Mouse (Mus musculus) hindbrain, embryonic 16.5 days (tissue): Measurements from ENCODE around the gene Otog. TPM values are rescaled to one million over a fixed set of nuclear protein-coding genes. Genes with fewer than 3 reads are reported as not detected.

Experiments
- ATAC-seq: fragments of 200-750 bp; cut with Nextera tagmentation; 2 replicates; pipeline ENCODE4 v1.8.0; 2017; ENCODE audit warnings: moderate TSS enrichment, moderate library complexity
- H3K27ac ChIP-seq: fragments of 300-500 bp; sonication (generic); 2 replicates; pipeline ENCODE4 v1.5.1; 2014; ENCODE audit warnings: low read depth, mild to moderate bottlenecking, control low read depth, low read length, moderate library complexity
- H3K27me3 ChIP-seq: fragments of 300-500 bp; sonication (generic); replicated peaks from 2 replicates; pipeline ENCODE4 v1.6.1; 2014; ENCODE audit warnings: low read length; ENCODE audit not compliant: control insufficient read depth, insufficient read depth
- H3K36me3 ChIP-seq: fragments of 300-500 bp; sonication (generic); 2 replicates; pipeline ENCODE4 v1.6.1; 2014; ENCODE audit warnings: mild to moderate bottlenecking, low read length, moderate library complexity, mixed read lengths; ENCODE audit not compliant: control insufficient read depth, insufficient read depth
- H3K4me1 ChIP-seq: fragments of 300-500 bp; sonication (generic); 2 replicates; pipeline ENCODE4 v1.6.1; 2014; ENCODE audit warnings: low read depth, low read length; ENCODE audit not compliant: control insufficient read depth, insufficient read depth
- H3K4me2 ChIP-seq: fragments of 300-500 bp; sonication (generic); 2 replicates; pipeline ENCODE4 v1.6.1; 2014; ENCODE audit warnings: mild to moderate bottlenecking, low read length, control low read depth, moderate library complexity
- H3K4me3 ChIP-seq: fragments of 300-500 bp; sonication (generic); 2 replicates; pipeline ENCODE4 v1.5.1; 2014; ENCODE audit warnings: mild to moderate bottlenecking, low read length, control low read depth, moderate library complexity
- H3K9ac ChIP-seq: fragments of 300-500 bp; sonication (generic); 2 replicates; pipeline ENCODE4 v1.6.1; 2014; ENCODE audit warnings: low read depth, mild to moderate bottlenecking, control low read depth, low read length, moderate library complexity
- H3K9me3 ChIP-seq: fragments of 300-500 bp; sonication (generic); 2 replicates; pipeline ENCODE4 v1.6.1; 2014; ENCODE audit warnings: mild to moderate bottlenecking, low read length, moderate library complexity; ENCODE audit not compliant: control insufficient read depth
- WGBS: fragments of 180-500 bp; shearing (Covaris S2); extraction: QIAGEN DNeasy Blood & Tissue Kit; methylation state at CpG from one replicate; pipeline ENCODE4 v1.1.7; 2014; 5-methylcytosine and 5-hydroxymethylcytosine counted together
- polyA plus RNA-seq: library from polyadenylated mRNA; unstranded; fragments of >200 nt; fragmentation: Nextera tagmentation; extraction: Ambion mirVana; gene quantifications from 2 replicates; pipeline ENCODE4 v1.2.1, GENCODE M21; 2015

Gene Otog
- 0.03 and 0.06 TPM in 2 replicates for polyA plus RNA-seq

DNA sequence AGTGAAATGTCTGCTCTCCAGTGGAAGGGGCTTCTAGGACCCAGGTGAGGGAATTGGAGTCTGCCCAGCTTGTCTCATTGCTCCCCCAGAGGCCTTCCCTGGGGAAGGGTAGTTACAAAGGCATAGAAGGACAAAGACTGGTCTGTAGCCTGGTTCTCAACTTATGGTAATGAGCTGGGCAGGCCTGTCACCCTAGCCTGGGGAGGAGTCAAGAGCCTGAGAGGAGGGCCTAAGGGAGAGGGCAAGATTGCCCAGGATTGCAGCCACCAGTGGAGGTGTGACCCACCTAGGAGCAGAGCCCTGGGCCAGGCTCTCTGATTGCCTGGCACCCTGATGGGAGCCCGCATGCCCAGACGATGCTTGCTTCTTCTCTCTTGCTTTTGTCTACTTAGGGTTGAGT, at the start of gene Otog:
Otog (plus strand) TSS at position 292 of the 400 bp plus-strand sequence.
- Histone ChIP-seq H3K27me3 (no peaks in the 10 kb centered on the region), H3K27ac (no peak within 1 kb of the TSS), H3K36me3 (no peaks in the 10 kb centered on the region), H3K4me1 (peaks cover 8% of the 10 kb centered on the region; the same call in 1 of the 2 replicates), H3K9ac (no peak within 1 kb of the TSS), H3K9me3 (no peaks in the 10 kb centered on the region), H3K4me3 (no peak within 1 kb of the TSS), H3K4me2 (no peak within 1 kb of the TSS)
- ATAC-seq = peak; percentile 17; the same call in 1 of the 2 replicates
- WGBS = 27% methylated on average over 2 of the region's 2 CpGs

GRCm38 (mm10) chr7:46195356-46195755, 45.4 kb upstream of the Otog start:
- Histone ChIP-seq H3K9me3 (no peaks in the 10 kb centered on the region), H3K9ac (no peak overlapping the region), H3K27me3 (no peaks in the 10 kb centered on the region), H3K4me3 (no peak overlapping the region), H3K4me1 (no peaks in the 10 kb centered on the region), H3K27ac (no peak overlapping the region), H3K4me2 (no peak overlapping the region), H3K36me3 (no peaks in the 10 kb centered on the region)
- no peak for ATAC-seq
- 79% methylated on average over 5 of the region's 5 CpGs for WGBS

DNA sequence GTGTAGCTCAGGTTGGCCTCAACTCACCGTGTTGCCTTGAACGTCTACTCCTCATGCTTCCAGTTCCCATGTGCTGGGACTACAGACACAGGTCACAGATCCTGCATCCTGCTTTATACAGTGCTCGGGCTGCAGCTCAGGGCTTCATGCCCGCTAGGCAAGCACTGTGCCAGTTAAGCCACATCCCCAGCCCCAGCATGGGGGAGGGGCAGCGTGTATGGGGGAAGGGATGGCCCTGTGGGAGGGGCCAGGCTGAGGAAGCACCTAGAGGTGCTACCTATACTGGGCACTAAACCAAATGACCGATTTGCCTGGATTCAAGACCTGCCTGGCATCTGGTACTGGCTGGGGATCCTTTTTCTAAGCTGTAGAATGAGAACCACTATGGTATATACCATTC, 40.8 kb upstream of the Otog start:
- Histone ChIP-seq H3K36me3 (no peaks in the 10 kb centered on the region), H3K27me3 (no peaks in the 10 kb centered on the region), H3K9ac (no peak overlapping the region), H3K4me2 (no peak overlapping the region), H3K9me3 (no peaks in the 10 kb centered on the region), H3K27ac (no peak overlapping the region), H3K4me1 (no peaks in the 10 kb centered on the region), H3K4me3 (no peak overlapping the region)
- WGBS = 72% methylated on average over 6 of the region's 6 CpGs
- no peak for ATAC-seq

- no peaks in the 10 kb centered on the region for H3K36me3 ChIP-seq
Measured at GRCm38 (mm10) chr7:46201649-46202048, 39.1 kb upstream of the Otog start.

GRCm38 (mm10) chr7:46204046-46204471, 36.7 kb upstream of the Otog start:
- no peaks in the 10 kb centered on the region for H3K27me3 ChIP-seq
- no peak overlapping the region for H3K4me2 ChIP-seq
- WGBS = 41% methylated on average over 11 of the region's 11 CpGs
- H3K9me3 ChIP-seq = no peaks in the 10 kb centered on the region
- H3K9ac ChIP-seq = no peak overlapping the region
- ATAC-seq = peak; percentile 67
- H3K4me1 ChIP-seq = no peaks in the 10 kb centered on the region
- H3K36me3 ChIP-seq = no peaks in the 10 kb centered on the region
- no peak overlapping the region for H3K27ac ChIP-seq
- H3K4me3 ChIP-seq = no peak overlapping the region

More at GRCm38 (mm10) chr7:46201649-46202048, 39.1 kb upstream of the Otog start:
- Histone ChIP-seq H3K27ac (no peak overlapping the region), H3K9ac (no peak overlapping the region), H3K4me2 (no peak overlapping the region), H3K4me3 (no peak overlapping the region), H3K9me3 (no peaks in the 10 kb centered on the region), H3K27me3 (no peaks in the 10 kb centered on the region), H3K4me1 (no peaks in the 10 kb centered on the region)
- 20% methylated on average over 14 of the region's 14 CpGs for WGBS
- ATAC-seq = 0 out of 2 replicates have a peak, but pooled peaks have one; percentile 18

GRCm38 (mm10) chr7:46204775-46205174, 36.0 kb upstream of the Otog start:
- Histone ChIP-seq H3K9ac (no peak overlapping the region), H3K4me1 (no peaks in the 10 kb centered on the region), H3K27me3 (no peaks in the 10 kb centered on the region), H3K4me2 (no peak overlapping the region), H3K36me3 (no peaks in the 10 kb centered on the region), H3K27ac (no peak overlapping the region), H3K4me3 (no peak overlapping the region), H3K9me3 (no peaks in the 10 kb centered on the region)
- WGBS = 79% methylated on average over 6 of the region's 6 CpGs
- ATAC-seq = no peak

- H3K27me3 ChIP-seq = no peaks in the 10 kb centered on the region
- no peaks in the 10 kb centered on the region for H3K9me3 ChIP-seq
- no peaks in the 10 kb centered on the region for H3K4me1 ChIP-seq
- no peaks in the 10 kb centered on the region for H3K36me3 ChIP-seq
- no peak overlapping the region for H3K4me3 ChIP-seq
- no peak overlapping the region for H3K27ac ChIP-seq
- no peak overlapping the region for H3K9ac ChIP-seq
- 92% methylated on average over 8 of the region's 8 CpGs for WGBS
- no peak overlapping the region for H3K4me2 ChIP-seq
- no peak for ATAC-seq
Measured at GRCm38 (mm10) chr7:46208131-46208530, 32.7 kb upstream of the Otog start.

GRCm38 (mm10) chr7:46210276-46210675, 30.5 kb upstream of the Otog start:
- Histone ChIP-seq H3K9me3 (no peaks in the 10 kb centered on the region), H3K4me3 (no peak overlapping the region), H3K4me2 (no peak overlapping the region), H3K27me3 (no peaks in the 10 kb centered on the region), H3K9ac (no peak overlapping the region), H3K36me3 (no peaks in the 10 kb centered on the region), H3K27ac (no peak overlapping the region), H3K4me1 (no peaks in the 10 kb centered on the region)
- WGBS = 85% methylated on average over 6 of the region's 6 CpGs
- no peak for ATAC-seq

DNA sequence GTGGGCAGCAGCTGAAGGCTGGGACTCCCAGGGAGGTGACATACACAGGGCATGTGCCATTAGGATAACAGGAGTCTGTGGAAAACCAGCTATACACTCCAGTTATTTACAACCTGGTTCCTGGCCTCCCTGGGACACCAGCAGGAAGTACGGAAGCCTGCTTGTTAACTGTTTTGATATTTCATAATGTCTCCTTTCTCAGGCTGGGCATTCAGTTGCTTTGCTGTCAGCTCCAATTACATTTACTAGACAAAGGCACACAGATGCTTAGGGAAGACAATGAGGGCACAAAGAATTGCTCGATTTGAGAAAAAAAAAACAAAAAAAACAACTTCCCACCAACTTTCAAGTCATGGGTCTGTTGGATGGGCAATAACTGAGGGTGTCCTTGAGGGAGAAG, 24.3 kb upstream of the Otog start:
- Histone ChIP-seq H3K27me3 (no peaks in the 10 kb centered on the region), H3K4me1 (no peaks in the 10 kb centered on the region), H3K27ac (no peak overlapping the region), H3K9ac (no peak overlapping the region), H3K4me2 (no peak overlapping the region), H3K9me3 (no peaks in the 10 kb centered on the region), H3K4me3 (no peak overlapping the region), H3K36me3 (no peaks in the 10 kb centered on the region)
- WGBS = 55% methylated on average over 2 of the region's 2 CpGs
- ATAC-seq = no peak

GRCm38 (mm10) chr7:46218415-46218814, 22.4 kb upstream of the Otog start:
- Histone ChIP-seq H3K36me3 (no peaks in the 10 kb centered on the region), H3K4me3 (no peak overlapping the region), H3K9me3 (no peaks in the 10 kb centered on the region), H3K27me3 (no peaks in the 10 kb centered on the region), H3K27ac (no peak overlapping the region), H3K4me1 (no peaks in the 10 kb centered on the region), H3K4me2 (no peak overlapping the region), H3K9ac (no peak overlapping the region)
- ATAC-seq = peak; percentile 22; the same call in 1 of the 2 replicates
- 14% methylated on average over 11 of the region's 11 CpGs for WGBS
